Mouse (Mus musculus) heart, adult 2 months (tissue): Measurements from ENCODE around the gene A430033K04Rik.

Source experiments
- CTCF ChIP-seq: fragments of 200-600 bp; IDR thresholded peaks from 2 replicates; pipeline ENCODE4 v1.8.1; 2022; ENCODE audit warnings: antibody characterized with exemption, mild to moderate bottlenecking, moderate library complexity
- POLR2A ChIP-seq: fragments of 200-500 bp; IDR thresholded peaks from 2 replicates; pipeline ENCODE4 v1.6.1; 2011; ENCODE audit warnings: mild to moderate bottlenecking, low read depth, low read length, control low read depth; ENCODE audit not compliant: insufficient read depth

DNA sequence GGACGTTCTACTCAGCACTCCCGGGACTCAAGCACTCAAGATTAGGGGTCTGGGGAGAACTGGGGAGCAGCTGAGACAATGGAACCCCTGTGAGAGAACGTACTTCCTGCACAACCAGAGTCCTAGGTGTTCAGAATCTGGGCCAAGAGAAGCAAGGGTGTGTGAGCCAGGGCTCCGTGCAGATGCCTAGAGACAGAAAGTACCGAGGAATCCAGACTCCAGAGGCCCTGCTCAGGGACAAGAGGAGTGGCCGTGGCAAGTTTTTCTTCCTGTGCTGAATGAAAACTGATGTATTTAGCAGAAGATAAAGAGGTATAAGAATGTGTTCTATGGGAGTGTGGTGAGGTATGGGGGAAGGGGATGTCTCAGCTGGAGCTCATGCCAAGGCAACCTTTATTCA is 74.8 kb downstream of the A430033K04Rik start:
- TF ChIP-seq POLR2A (no peak), CTCF (no peak)
